Mouse (Mus musculus): Measurements from ENCODE around the gene Cd300lf. TPM values are rescaled to one million over a fixed set of nuclear protein-coding genes. Genes with fewer than 3 reads are reported as not detected.

Cd300lf gene
- polyA plus RNA-seq, 1 experiment from 2014 or later, result 1.0 TPM

DNA sequence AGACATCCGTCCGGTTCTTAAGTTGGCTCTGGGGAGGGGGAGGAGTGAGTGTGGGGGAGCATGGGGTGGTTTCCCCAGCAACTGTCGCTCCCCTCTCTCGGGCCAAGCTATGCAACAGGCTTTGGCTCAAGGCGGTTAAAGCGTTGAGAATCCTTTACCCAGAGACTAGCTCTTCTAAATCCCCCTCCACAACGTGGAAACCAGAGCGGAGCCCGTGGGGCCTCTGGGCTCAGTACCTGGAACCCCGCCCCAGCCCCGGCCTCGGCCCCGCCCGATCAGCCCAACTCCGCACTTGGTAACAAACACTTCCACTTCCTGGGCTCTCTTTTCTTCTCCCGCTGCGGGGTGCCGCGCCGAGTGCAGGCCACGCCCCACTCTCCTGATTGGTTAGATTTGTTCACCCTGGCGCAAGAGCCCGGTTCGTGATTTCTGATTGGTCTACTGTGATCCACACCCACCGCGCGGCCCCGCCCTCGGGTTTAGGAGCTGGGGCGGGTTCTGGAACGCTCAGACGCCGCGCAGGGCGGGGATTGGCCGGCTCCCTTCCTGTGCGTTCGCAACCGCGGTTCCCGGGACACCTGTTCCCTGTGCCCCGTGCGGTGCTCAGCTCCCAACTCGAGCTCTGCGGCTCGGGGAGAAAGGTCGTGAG lies 29.2 kb upstream of the Cd300lf start, which contains the start of gene Slc9a3r1:
Gene Slc9a3r1, plus strand, starts transcription at position 510 of the 649 bp plus-strand sequence.
- Histone ChIP-seq H3K27me3 (replicated peaks; ENCODE audit: control insufficient read depth, insufficient read depth, low read length) (no peaks in the 10 kb centered on the region), H3K27ac (ENCODE audit: low read depth) (peak within 1 kb of the TSS; percentile 62), H3K36me3 (ENCODE audit: control insufficient read depth, insufficient read depth, low read length) (no peaks in the 10 kb centered on the region), H3K9ac (ENCODE audit: low read length) (peak within 1 kb of the TSS; percentile 55), H3K4me2 (ENCODE audit: low read length) (peak within 1 kb of the TSS; percentile 76), H3K4me3 (ENCODE audit: low read depth, low read length) (peak within 1 kb of the TSS; percentile 75), H3K9me3 (ENCODE audit: control insufficient read depth, low read length) (no peaks in the 10 kb centered on the region), H3K4me1 (replicated peaks; ENCODE audit: control insufficient read depth, insufficient read depth, low read length) (peaks cover 27% of the 10 kb centered on the region)
- ATAC-seq (replicated peaks; ENCODE audit: low FRiP score, low TSS enrichment, low read depth), result peak; percentile 90
- under 1% methylated on average over 47 of the region's 47 CpGs for WGBS
- peak; percentile 97 for DNase-seq (ENCODE audit: low spot score)

DNA sequence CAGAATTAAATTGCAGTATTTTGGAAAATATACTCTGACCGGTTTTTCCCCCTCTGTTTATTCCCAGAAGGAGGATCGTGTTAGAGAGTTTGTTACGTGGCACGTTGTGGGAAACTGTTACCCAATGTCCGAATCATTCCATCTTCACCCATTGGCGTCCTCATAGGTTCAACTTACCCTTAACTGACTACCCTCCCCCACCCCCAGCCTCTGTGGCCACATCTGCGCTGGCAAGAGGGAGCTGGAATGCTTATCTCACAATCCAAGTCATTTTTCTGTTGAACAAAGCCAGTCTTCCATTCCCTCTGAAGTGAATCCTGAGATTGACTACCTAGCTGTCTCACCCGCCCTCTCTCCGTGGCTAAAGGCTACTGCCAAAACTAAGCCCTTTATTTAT lies 28.4 kb upstream of the Cd300lf start:
- Histone ChIP-seq H3K4me1 (replicated peaks; ENCODE audit: control insufficient read depth, insufficient read depth, low read length) (peaks cover 31% of the 10 kb centered on the region), H3K27ac (ENCODE audit: low read depth) (no peak overlapping the region), H3K36me3 (ENCODE audit: control insufficient read depth, insufficient read depth, low read length) (no peaks in the 10 kb centered on the region), H3K9me3 (ENCODE audit: control insufficient read depth, low read length) (no peaks in the 10 kb centered on the region), H3K9ac (ENCODE audit: low read length) (no peak overlapping the region), H3K27me3 (replicated peaks; ENCODE audit: control insufficient read depth, insufficient read depth, low read length) (no peaks in the 10 kb centered on the region), H3K4me3 (ENCODE audit: low read depth, low read length) (peak overlapping the region; percentile 75; the same call in 1 of the 2 replicates), H3K4me2 (ENCODE audit: low read length) (peak overlapping the region; percentile 76)
- DNase-seq (ENCODE audit: low spot score), result no peak
- ATAC-seq (replicated peaks; ENCODE audit: low FRiP score, low TSS enrichment, low read depth), result no peak
- 18% methylated on average over 9 of the region's 9 CpGs for WGBS

DNA sequence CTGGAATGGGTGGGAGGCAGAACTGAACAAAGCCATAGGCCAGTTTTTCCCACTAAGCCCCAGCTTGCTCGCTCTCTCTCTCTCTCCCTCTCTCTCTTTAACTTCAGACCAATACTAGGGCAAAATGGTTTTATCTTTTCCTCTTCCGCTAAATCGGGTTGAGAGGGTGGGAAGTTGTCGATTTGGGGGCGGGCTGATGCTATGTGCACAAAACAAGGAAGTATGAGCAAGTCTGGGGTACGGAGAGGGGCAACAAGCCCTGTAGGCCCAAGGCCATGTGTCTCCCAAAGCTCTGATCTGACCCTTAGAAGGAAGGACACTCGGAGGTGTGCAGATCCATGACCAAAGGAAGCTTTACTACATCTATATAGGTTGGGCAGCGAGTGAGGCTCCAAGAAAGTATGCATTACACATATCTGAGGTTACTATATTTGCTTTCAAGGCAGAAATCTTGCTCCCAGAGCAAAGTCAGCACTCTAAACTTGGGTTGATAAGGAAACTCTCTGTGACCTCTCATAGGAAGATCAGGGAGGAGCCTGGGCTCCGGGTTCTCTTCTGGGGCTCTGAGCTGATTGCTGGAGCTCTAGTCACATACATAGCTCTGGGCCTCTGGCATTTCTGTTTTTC lies 27.9 kb upstream of the Cd300lf start:
- no peak overlapping the region for H3K4me2 ChIP-seq (ENCODE audit: low read length)
- H3K9ac ChIP-seq (ENCODE audit: low read length), result no peak overlapping the region
- peak overlapping the region; percentile 43; the same call in 1 of the 2 replicates for H3K27ac ChIP-seq (ENCODE audit: low read depth)

DNA sequence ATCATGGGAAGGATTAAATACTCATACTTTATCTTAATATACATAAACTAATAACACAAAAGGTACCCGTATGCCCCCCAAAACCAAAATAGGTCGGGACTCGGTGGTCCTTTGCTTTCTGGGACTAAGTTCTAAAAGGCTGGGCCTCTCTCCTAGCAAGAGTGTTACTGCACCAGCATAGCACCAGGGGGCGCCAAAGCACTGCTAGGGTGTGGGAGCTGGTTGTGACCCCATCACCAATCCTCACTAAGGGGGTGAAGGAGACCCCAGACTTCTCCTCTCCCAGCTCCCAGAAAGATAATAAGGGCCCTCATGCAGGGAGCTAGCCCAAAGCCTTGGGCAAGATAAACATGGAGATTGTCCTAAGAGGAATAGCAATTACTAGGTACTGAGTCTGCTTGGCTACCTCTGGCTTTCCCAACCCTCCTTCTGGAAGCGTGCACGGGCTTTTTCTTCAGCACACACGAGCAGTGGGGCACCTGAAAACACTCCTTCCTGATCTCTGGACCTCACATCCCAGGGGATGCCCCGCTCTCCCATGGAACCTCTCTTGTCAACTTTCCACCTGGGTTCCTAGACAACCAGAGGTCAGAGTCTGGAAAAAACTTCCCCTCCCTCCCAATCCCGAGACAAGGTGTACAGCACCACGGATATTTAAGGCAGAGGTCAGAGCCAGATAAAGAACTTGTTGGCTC lies 27.2 kb upstream of the Cd300lf start:
- Histone ChIP-seq H3K4me3 (ENCODE audit: low read depth, low read length) (no peak overlapping the region), H3K36me3 (ENCODE audit: control insufficient read depth, insufficient read depth, low read length) (no peaks in the 10 kb centered on the region), H3K9me3 (ENCODE audit: control insufficient read depth, low read length) (no peaks in the 10 kb centered on the region), H3K9ac (ENCODE audit: low read length) (no peak overlapping the region), H3K27me3 (replicated peaks; ENCODE audit: control insufficient read depth, insufficient read depth, low read length) (no peaks in the 10 kb centered on the region), H3K4me2 (ENCODE audit: low read length) (no peak overlapping the region), H3K27ac (ENCODE audit: low read depth) (peak overlapping the region; percentile 43; the same call in 1 of the 2 replicates), H3K4me1 (replicated peaks; ENCODE audit: control insufficient read depth, insufficient read depth, low read length) (peaks cover 28% of the 10 kb centered on the region)
- DNase-seq (ENCODE audit: low spot score) (peak; percentile 91), ATAC-seq (replicated peaks; ENCODE audit: low FRiP score, low TSS enrichment, low read depth) (no peak)
- 38% methylated on average over 10 of the region's 10 CpGs for WGBS

More for the DNA sequence above, 27.9 kb upstream of the Cd300lf start:
- Histone ChIP-seq H3K9me3 (ENCODE audit: control insufficient read depth, low read length) (no peaks in the 10 kb centered on the region), H3K4me1 (replicated peaks; ENCODE audit: control insufficient read depth, insufficient read depth, low read length) (peaks cover 31% of the 10 kb centered on the region), H3K4me3 (ENCODE audit: low read depth, low read length) (no peak overlapping the region), H3K36me3 (ENCODE audit: control insufficient read depth, insufficient read depth, low read length) (no peaks in the 10 kb centered on the region), H3K27me3 (replicated peaks; ENCODE audit: control insufficient read depth, insufficient read depth, low read length) (no peaks in the 10 kb centered on the region)
- no peak for ATAC-seq (replicated peaks; ENCODE audit: low FRiP score, low TSS enrichment, low read depth)
- 60% methylated on average over 9 of the region's 9 CpGs for WGBS
- peak; percentile 66 for DNase-seq (ENCODE audit: low spot score)

DNA sequence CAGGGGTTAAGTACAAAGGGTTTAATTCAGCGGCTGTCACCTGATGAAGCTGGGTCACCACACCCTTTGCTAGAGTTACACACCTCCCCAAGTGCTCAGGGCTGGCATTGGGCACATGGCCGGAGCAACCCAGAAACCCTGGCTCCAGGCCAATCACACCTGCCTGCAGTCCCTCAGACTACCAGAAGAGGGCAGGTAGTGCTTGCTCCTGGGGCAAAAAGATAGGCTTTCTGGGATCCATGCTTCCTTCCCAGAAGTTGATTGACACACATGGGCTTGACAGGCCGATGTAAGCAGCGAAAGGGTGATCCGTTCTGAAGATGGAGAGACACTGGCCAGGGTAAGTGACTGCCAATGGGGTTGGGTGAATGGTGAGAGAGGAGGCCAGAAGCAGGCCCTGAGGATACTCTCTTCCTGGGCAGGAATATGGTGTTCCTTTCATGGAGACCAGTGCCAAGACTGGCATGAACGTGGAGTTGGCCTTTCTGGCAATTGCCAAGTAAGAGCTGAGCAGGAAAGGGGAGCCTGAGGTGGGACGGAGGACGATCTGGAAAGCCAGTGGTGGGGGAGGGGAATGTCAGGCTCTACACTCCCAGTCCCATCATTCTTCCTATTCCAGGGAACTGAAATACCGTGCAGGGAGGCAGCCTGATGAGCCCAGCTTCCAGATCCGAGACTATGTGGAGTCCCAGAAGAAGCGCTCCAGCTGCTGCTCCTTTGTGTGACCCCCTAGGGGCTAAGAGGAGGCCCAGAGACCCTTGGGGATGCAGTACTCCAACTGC lies 26.4 kb upstream of the Cd300lf start:
- H3K4me2 ChIP-seq (ENCODE audit: low read length), result no peak overlapping the region
- peaks cover 30% of the 10 kb centered on the region for H3K4me1 ChIP-seq (replicated peaks; ENCODE audit: control insufficient read depth, insufficient read depth, low read length)
- no peaks in the 10 kb centered on the region for H3K27me3 ChIP-seq (replicated peaks; ENCODE audit: control insufficient read depth, insufficient read depth, low read length)
- WGBS, result 61% methylated on average over 11 of the region's 11 CpGs
- H3K27ac ChIP-seq (ENCODE audit: low read depth), result no peak overlapping the region
- no peaks in the 10 kb centered on the region for H3K36me3 ChIP-seq (ENCODE audit: control insufficient read depth, insufficient read depth, low read length)
- DNase-seq (ENCODE audit: low spot score) (peak; percentile 89), ATAC-seq (replicated peaks; ENCODE audit: low FRiP score, low TSS enrichment, low read depth) (no peak)
- no peak overlapping the region for H3K4me3 ChIP-seq (ENCODE audit: low read depth, low read length)
- H3K9me3 ChIP-seq (ENCODE audit: control insufficient read depth, low read length), result no peaks in the 10 kb centered on the region
- H3K9ac ChIP-seq (ENCODE audit: low read length), result no peak overlapping the region

DNA sequence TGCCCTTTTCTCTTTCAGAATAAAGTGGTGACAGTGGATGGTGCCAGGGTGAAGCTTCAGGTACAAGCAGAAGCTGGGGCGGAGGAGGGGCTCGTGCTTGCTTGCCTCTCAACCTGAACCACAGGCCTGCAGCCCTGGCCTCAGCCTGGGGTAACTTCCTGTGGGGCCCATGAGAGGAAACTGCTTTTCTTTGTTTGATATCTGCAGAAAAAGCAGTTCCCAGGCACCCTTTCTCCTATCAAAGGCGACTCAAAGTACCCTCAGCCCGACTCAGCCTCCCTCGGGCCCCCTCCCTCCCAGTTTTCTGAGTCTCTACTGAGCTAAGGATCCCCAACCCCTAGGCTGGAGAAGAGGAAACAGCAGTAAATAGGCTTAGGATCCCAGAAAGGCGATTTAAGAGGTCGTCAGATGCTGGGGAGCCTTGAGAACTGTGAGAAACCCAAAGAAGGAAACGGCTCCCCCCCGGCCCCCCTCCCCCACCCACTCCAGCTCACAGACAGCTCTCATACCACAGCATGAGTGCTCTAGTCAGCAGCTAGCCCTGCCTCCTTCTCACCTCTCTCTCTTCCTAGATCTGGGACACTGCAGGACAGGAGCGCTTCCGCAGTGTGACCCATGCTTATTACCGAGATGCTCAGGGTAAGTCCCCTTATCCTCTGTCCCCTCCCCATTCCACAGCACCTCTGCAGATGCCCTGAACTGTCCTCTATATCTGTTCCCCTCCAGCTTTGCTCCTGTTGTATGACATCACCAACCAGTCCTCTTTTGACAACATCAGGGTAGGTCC lies 24.3 kb upstream of the Cd300lf start:
- no peaks in the 10 kb centered on the region for H3K36me3 ChIP-seq (ENCODE audit: control insufficient read depth, insufficient read depth, low read length)
- no peak overlapping the region for H3K4me2 ChIP-seq (ENCODE audit: low read length)
- DNase-seq (ENCODE audit: low spot score) (no peak), ATAC-seq (replicated peaks; ENCODE audit: low FRiP score, low TSS enrichment, low read depth) (no peak)
- H3K4me1 ChIP-seq (replicated peaks; ENCODE audit: control insufficient read depth, insufficient read depth, low read length), result peaks cover 30% of the 10 kb centered on the region; the same call in 1 of the 2 replicates
- H3K9me3 ChIP-seq (ENCODE audit: control insufficient read depth, low read length), result no peaks in the 10 kb centered on the region
- H3K4me3 ChIP-seq (ENCODE audit: low read depth, low read length), result no peak overlapping the region
- H3K9ac ChIP-seq (ENCODE audit: low read length), result no peak overlapping the region
- no peaks in the 10 kb centered on the region for H3K27me3 ChIP-seq (replicated peaks; ENCODE audit: control insufficient read depth, insufficient read depth, low read length)
- 22% methylated on average over 12 of the region's 12 CpGs for WGBS
- H3K27ac ChIP-seq (ENCODE audit: low read depth), result peak overlapping the region; percentile 69

DNA sequence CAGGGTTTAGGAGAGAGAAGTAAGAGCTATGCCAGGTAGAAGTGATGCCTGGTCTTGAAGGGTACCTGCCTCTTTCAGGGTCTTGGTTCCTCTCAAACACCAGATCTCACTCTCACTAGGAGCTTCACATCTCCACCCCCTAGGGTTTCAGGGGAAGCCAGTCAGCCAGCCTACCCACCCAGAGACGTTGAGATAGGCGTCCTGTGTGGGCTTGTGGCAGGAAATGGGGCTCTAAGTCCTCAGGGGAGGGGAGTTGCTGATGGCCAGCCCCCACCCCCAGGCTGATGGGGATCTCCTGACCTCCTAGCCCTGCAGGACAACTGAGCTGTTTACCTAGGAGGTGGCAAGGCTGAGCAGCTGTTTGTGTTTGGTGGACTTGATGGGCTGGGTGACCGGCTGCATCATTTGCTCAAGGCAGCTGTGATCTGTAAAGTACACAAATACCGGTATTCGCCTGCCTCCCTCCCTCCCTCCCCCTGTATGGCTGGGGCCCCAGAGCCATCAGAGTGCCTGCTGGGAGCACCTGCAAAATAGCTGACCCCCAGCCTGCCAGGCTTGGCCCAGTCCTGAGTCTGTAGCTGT lies 21.4 kb upstream of the Cd300lf start:
- ATAC-seq (replicated peaks; ENCODE audit: low FRiP score, low TSS enrichment, low read depth), result no peak
- DNase-seq (ENCODE audit: low spot score), result no peak
- Histone ChIP-seq H3K36me3 (ENCODE audit: control insufficient read depth, insufficient read depth, low read length) (no peaks in the 10 kb centered on the region), H3K27ac (ENCODE audit: low read depth) (no peak overlapping the region), H3K4me2 (ENCODE audit: low read length) (no peak overlapping the region), H3K4me1 (replicated peaks; ENCODE audit: control insufficient read depth, insufficient read depth, low read length) (peaks cover 22% of the 10 kb centered on the region), H3K4me3 (ENCODE audit: low read depth, low read length) (no peak overlapping the region), H3K9me3 (ENCODE audit: control insufficient read depth, low read length) (no peaks in the 10 kb centered on the region), H3K27me3 (replicated peaks; ENCODE audit: control insufficient read depth, insufficient read depth, low read length) (no peaks in the 10 kb centered on the region), H3K9ac (ENCODE audit: low read length) (no peak overlapping the region)
- 6% methylated on average over 5 of the region's 5 CpGs for WGBS
